Mouse (Mus musculus): Measurements from ENCODE around the gene Akr1c18.

Akr1c18 gene

GRCm38 (mm10) chr13:4102721-4103120, 47.7 kb downstream of the Akr1c18 start:
- no peak for DNase-seq (ENCODE audit: low spot score in 2 of 2)

- DNase-seq (ENCODE audit: low spot score in 2 of 2) = no peak
These were observed 48.8 kb downstream of the Akr1c18 start for GRCm38 (mm10) chr13:4101691-4102090.
